Comparison of ENCODE assay signal across 19 mouse cellular contexts in genomic region chr11:41599006-41599405, GRCm38 (mm10).
DNase-seq lines count a peak whose midpoint lies in the region; ATAC-seq and TF ChIP-seq lines count a peak whose summit lies in the region.
"Had no signal": no experiment of that assay in that cellular context is flagged by ENCODE, and none has a peak within 500 bp of the region (broad histone marks: within the 10 kb centered on the region; RNA-seq: fewer than 3 reads in every experiment).

No protein-coding gene starts in this region.

- peak; percentile 40; the same call in 1 of the 2 replicates for ATAC-seq in hindbrain, embryonic 16.5 days
- no peak for ATAC-seq in hindbrain, embryonic 13.5 days (ENCODE audit: low FRiP score)
- ATAC-seq: intestine, embryonic 15.5 days; midbrain, embryonic 16.5 days had no signal

- H3K27me3 ChIP-seq in hindbrain, embryonic 16.5 days (replicated peaks; ENCODE audit: control insufficient read depth, insufficient read depth, low read length): no peaks in the 10 kb centered on the region
- H3K27me3 ChIP-seq in hindbrain, embryonic 13.5 days: no peaks in the 10 kb centered on the region
- H3K27me3 ChIP-seq in limb, embryonic 10.5 days (ENCODE audit: low read depth, poor library complexity, severe bottlenecking): no peaks in the 10 kb centered on the region
- H3K27me3 ChIP-seq: embryonic facial prominence, embryonic 12.5 days; intestine, embryonic 15.5 days; limb, embryonic 13.5 days had no signal

- H3K9ac ChIP-seq in hindbrain, embryonic 16.5 days (ENCODE audit: low read depth, low read length): no peak overlapping the region
- no peak overlapping the region for H3K9ac ChIP-seq in hindbrain, embryonic 13.5 days
- H3K9ac ChIP-seq: embryonic facial prominence, embryonic 12.5 days; intestine, embryonic 15.5 days; limb, embryonic 13.5 days had no signal

- DNase-seq in left cerebral cortex, postnatal 14 days (ENCODE audit: low spot score in 2 of 2): peak; percentile 4 to 14
- no peak for DNase-seq in left cerebral cortex, adult 2 months (ENCODE audit: extremely low spot score in 1 of 2, low spot score in 2 of 2)
- DNase-seq in cerebellum, adult 11-12 months: peak; percentile 41
- peak; percentile 3 to 73 for DNase-seq in left cerebral cortex, postnatal 25 days (ENCODE audit: low spot score in 2 of 2)
- DNase-seq in gastrocnemius, postnatal 10 days: no peak
- no peak for DNase-seq in limb, embryonic 10.5 days (ENCODE audit: low spot score)
- DNase-seq: adrenal gland, postnatal 36 days; gastrocnemius, postnatal 25 days; heart, postnatal 4 days; kidney, postnatal 36 days; lung, adult 18-20 months; thymus, adult 18-20 months had no signal

- H3K4me2 ChIP-seq in hindbrain, embryonic 16.5 days (ENCODE audit: low read length): no peak overlapping the region
- no peak overlapping the region for H3K4me2 ChIP-seq in hindbrain, embryonic 13.5 days
- H3K4me2 ChIP-seq: embryonic facial prominence, embryonic 12.5 days; intestine, embryonic 15.5 days; limb, embryonic 13.5 days had no signal

- no peak overlapping the region for H3K27ac ChIP-seq in hindbrain, embryonic 16.5 days (ENCODE audit: low read depth, low read length)
- H3K27ac ChIP-seq in hindbrain, embryonic 13.5 days: no peak overlapping the region
- H3K27ac ChIP-seq in left cerebral cortex, adult 2 months: no peak overlapping the region; the same call in 1 of the 2 replicates
- H3K27ac ChIP-seq in limb, embryonic 10.5 days: no peak overlapping the region
- H3K27ac ChIP-seq: embryonic facial prominence, embryonic 12.5 days; heart, embryonic 10.5 days; intestine, embryonic 15.5 days; limb, embryonic 13.5 days had no signal

- TF ChIP-seq CTCF in left cerebral cortex, adult 2 months (IDR thresholded peaks at IDR 0.05): no peak

- no peaks in the 10 kb centered on the region for H3K4me1 ChIP-seq in hindbrain, embryonic 16.5 days (ENCODE audit: control insufficient read depth, insufficient read depth, low read depth, low read length)
- H3K4me1 ChIP-seq in hindbrain, embryonic 13.5 days (replicated peaks): no peaks in the 10 kb centered on the region
- no peaks in the 10 kb centered on the region for H3K4me1 ChIP-seq in limb, embryonic 10.5 days
- H3K4me1 ChIP-seq: embryonic facial prominence, embryonic 12.5 days; heart, embryonic 10.5 days; intestine, embryonic 15.5 days; limb, embryonic 13.5 days had no signal

- intact Hi-C loops in left cerebral cortex, postnatal 14 days (cut with DNase I): no loop called here
- intact Hi-C loops in left cerebral cortex, adult 2 months (cut with DNase I): loop anchor here (5.0 kb wide), 1 partner anchor 218 kb away; no protein-coding TSS in a partner anchor
- intact Hi-C loops in left cerebral cortex, postnatal 25 days (cut with DNase I): no loop called here

- H3K4me3 ChIP-seq in hindbrain, embryonic 16.5 days (ENCODE audit: low read length): no peak overlapping the region
- H3K4me3 ChIP-seq in hindbrain, embryonic 13.5 days: no peak overlapping the region
- no peak overlapping the region for H3K4me3 ChIP-seq in left cerebral cortex, adult 2 months
- no peak overlapping the region for H3K4me3 ChIP-seq in limb, embryonic 10.5 days
- H3K4me3 ChIP-seq: embryonic facial prominence, embryonic 12.5 days; heart, embryonic 10.5 days; intestine, embryonic 15.5 days; limb, embryonic 13.5 days had no signal

- H3K9me3 ChIP-seq in hindbrain, embryonic 16.5 days (ENCODE audit: control insufficient read depth, low read length): no peaks in the 10 kb centered on the region
- no peaks in the 10 kb centered on the region for H3K9me3 ChIP-seq in hindbrain, embryonic 13.5 days
- no peaks in the 10 kb centered on the region for H3K9me3 ChIP-seq in limb, embryonic 10.5 days (replicated peaks)
- H3K9me3 ChIP-seq: embryonic facial prominence, embryonic 12.5 days; heart, embryonic 10.5 days; intestine, embryonic 15.5 days; limb, embryonic 13.5 days had no signal

- no peaks in the 10 kb centered on the region for H3K36me3 ChIP-seq in hindbrain, embryonic 16.5 days (ENCODE audit: control insufficient read depth, insufficient read depth, low read length)
- H3K36me3 ChIP-seq in hindbrain, embryonic 13.5 days: no peaks in the 10 kb centered on the region
- no peaks in the 10 kb centered on the region for H3K36me3 ChIP-seq in limb, embryonic 10.5 days
- H3K36me3 ChIP-seq: embryonic facial prominence, embryonic 12.5 days; heart, embryonic 10.5 days; intestine, embryonic 15.5 days; limb, embryonic 13.5 days had no signal

- WGBS in hindbrain, embryonic 16.5 days: 91% methylated on average over 1 of the region's 1 CpGs
- WGBS in hindbrain, embryonic 13.5 days: 96% methylated on average over 1 of the region's 1 CpGs
- 92% methylated on average over 1 of the region's 1 CpGs for WGBS in limb, embryonic 10.5 days

Comparison
In these comparisons a context has a peak if more than half of its experiments do, and no peak if none do; other contexts are left out.
1. DNase-seq: peak in left cerebral cortex, postnatal 14 days (2 of 2), cerebellum, adult 11-12 months (single experiment) and left cerebral cortex, postnatal 25 days (2 of 2); none in left cerebral cortex, adult 2 months (0 of 2), gastrocnemius, postnatal 10 days (single experiment) and limb, embryonic 10.5 days (single experiment).